Mouse (Mus musculus) frontal cortex, postnatal 36 days (tissue): ENCODE results near the gene Ncaph2.

Experiments used
- DNase-seq, 2 experiments: peaks; one replicate each; pipeline ENCODE4 v3.0.0; 2022; ENCODE audit warnings: low spot score in 2 of 2

The Ncaph2 gene

DNA sequence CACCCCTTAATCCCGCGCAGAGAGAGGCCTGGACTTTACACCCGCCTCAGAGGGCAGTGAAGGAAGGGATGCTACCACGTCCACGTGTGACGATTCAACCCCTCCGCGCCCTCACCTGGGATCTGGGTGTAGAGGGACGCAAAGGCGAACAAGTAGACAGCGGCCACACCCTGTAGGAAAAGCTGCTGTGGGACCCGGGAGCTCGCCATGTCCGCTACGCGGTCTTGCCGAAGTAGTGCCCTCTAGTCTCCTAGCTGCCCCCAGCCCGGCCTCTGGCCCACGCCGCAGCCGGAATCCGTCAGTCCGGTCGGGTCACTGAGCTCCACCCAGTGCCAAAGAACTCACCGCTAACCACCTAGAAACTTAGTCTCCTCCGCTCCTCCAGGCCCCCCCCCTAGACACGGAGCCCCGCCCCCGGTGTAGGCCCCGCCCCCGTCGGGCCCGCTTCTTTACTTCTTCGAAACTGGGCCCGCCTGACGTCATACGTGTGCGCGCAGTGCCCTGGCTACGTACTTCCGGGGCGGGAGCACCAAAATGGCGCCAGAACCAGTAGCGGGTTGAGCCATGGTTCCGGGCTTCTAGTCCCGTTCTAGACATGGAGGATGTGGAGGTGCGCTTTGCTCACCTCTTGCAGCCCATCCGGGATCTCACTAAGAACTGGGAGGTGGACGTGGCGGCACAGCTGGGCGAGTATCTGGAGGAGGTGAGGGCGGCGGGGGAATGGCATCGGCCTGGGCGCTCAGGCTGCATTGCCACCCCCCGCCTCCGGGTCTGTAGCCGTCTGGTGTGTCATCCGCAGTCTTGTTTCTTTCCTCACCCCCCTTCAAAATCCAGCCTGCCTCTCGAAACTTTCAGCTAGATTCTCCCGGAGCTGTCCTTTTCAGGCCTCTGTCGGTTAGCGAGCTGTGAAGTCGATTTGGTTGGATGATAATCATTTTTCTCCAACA lies at the start of gene Ncaph2, which contains the start of gene Lmf2:
Gene Ncaph2, plus strand, starts transcription at position 479 of the 947 bp plus-strand sequence.
Gene Lmf2, minus strand, starts transcription at position 419 of the 947 bp plus-strand sequence.
- DNase-seq = peak; percentile 94 to 96

DNA sequence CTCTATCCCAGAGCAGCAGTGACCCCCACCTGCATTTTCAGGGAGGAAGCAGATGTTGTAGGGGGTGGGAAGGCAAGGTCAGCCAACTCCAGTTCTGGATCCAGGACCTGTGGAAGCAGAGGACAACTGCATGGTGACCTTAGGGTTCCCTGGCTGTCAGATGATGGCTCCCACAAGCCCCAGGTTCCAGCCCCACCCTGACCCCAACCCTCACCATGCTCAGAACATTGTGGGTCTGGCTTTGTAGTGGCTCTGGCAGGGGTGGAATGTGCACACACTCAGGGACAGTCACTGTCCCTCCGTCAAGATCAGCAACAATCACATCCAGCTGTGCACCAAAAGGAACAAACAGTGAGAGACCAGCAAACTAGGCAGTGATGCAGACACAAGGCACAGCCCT lies 49.6 kb upstream of the Ncaph2 start:
- DNase-seq = no peak

DNA sequence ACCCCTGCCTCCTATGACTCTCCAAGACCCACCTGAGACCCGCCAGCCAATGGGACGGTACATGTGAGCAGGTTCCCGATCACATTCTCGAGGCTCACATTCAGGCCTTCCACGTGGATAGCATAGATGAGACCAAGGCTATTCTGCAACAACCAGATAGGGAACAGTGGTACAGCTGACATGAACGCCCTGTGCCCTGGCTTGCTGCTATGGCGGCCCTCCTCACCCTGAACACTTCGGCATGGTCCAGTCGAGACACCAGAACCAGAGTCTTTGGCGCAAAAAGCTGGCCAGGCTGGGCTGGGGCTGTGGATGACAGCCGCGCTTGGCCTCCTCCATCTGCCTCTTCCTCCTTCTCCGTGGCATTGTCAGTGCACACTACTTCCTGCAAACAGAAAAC lies 48.1 kb upstream of the Ncaph2 start:
- no peak for DNase-seq

DNA sequence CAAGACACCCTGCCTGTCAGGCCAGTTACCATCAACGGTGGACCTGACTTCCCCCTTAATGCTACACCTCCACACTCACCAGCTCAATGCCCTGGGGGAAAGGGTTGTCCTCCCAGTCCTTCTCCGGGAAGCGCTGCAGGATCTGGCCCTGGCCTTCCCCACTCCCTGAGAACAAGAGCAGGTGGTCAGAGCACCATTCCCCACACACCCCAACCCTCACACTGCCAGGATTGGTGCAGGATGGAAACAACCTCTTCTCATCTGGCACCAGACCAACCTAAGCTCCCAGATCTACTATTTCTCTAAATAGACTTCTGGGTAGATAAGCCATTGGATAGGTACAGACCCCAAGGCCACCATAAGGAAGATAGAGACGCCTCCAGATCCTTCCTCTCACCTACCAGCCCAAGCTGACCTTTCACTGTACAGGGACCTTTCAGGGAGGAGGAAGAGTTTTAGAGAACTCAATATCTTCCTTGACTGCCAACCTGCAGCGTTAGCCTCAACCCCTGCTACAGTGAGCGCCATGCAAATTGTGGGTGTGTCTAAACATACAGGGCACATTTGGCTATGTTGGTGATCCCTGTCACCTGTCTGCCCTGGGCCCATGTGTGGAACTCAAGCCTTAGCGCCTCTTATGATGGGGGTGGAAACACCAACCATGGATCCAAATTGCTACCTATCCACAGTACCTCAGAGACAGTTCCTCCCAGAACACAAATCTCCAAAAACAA lies 46.9 kb upstream of the Ncaph2 start:
- DNase-seq = no peak

DNA sequence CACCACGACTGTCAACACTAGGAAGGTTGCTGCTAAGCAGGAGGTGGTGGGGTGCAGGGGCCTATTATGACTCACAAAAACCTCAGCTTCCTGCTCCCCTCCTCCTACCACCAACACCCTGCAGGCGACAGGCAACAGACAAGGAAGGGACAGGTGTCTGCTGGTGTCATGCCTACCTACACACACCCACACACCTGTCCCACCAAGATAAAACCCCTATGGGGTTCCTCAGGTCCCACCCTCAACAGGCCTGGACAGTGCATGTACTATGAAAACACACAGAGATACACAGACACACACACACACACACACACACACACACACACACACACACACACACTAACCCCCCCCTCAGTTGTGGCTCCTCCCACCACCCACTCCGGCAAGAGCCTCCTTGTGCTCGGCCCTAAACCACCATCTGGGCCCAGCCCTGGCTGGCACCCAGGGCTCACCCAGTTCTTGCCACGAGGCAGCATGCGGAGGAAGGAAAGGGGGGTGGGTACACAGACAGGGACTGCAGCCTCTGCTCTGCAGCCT lies 45.5 kb upstream of the Ncaph2 start:
- DNase-seq = peak; percentile 70 to 71

DNA sequence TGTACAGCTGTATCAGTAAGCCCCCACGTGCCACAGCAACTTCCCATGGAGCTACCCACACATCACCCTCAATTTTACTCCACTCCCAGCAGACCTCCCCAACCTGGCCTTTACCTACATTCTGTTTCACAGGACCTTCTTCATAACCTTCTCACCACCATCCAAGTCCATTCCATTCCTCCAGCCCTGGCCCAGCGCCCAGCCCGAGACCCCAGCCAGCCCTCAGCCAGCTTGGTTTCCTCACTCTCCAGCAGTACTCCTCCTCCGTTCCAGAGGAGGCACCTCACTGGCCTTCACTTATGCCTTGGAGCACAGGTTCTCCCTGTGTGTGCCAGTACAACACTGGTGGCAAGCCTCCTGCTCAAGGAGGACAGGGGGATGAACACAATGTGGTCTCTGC lies 42.2 kb upstream of the Ncaph2 start:
- DNase-seq = no peak

DNA sequence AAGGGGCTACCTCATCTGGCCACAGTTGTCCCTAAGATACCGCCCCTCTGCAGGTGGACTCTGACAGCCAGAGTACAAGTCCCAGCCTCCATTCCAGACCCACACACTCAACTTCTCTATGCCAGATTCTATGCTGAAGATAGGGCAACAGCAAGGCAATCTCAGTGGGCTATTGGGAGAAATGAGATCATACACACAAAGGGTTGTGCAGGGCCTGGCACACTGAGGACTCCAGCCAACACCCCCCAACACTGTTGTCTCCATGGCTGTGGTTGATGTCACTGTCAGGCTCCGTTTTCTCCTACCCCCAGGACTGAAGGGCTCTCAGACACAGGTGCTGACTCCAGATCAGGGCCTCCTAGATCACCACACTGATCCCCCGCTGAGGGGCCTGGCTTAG lies 41.4 kb upstream of the Ncaph2 start:
- peak in 1 of 2 experiments; percentile 26 for DNase-seq

DNA sequence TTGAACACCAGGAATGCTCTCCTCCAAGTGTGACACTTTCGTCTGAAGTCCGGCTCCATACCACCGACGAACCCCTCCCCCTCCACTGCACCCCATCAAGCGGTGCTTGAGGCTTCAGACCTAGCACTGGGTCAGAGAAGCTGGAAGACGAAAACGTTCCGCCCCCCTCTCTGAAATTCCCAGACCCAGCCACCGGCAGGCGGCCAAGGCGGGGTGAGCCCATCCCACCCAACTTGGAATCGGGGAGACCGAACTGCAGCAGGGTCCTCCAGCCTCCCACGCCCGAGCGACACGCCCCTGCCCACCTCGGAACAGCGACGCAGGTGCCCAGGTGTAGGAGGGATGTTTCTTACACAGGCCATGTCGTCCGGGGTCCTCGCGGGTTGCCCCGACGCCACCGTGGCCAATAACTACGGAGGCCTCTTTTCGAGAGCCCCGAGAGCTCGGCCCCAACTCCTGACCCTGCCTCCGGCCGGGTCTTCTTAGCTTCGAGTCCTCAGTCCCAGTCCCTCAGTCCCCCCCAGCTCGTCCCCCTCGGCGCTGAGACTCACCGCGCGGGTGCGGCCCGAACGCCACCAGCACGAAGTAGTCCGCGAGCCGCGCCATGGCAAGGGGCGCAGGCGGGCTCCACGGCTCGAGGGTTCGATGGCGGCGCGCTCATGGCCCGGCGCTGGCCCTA lies 40.9 kb upstream of the Ncaph2 start:
- DNase-seq = no peak

DNA sequence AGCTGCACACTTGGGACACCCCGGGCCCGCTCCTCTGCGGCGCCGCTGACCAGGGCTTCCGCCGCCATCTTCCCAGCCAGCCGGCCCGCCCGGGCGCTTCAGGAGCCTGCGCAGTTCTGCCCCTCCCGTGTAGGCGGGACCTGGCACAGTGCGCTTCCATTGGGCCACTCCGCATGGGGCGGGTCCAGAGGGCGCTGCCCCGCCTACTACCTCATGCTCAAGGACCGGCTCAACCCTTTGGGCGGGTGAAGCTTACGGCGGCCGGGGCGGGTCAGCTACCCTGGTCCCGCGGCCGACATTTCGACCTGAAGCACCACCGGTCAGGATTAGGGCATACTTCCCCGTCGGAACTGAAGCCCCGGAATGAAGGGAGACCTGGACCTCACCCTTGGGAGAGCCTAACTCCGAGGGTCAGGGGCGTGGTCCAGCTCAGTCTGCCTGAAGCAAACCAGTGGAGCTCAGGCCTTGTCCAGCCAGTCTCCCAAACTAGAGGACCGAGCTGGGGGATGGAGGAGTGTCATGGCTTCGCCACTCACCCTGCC lies 40.3 kb upstream of the Ncaph2 start, which contains the start of gene Sbf1:
Gene Sbf1, minus strand, starts transcription at position 122 of the 542 bp plus-strand sequence.
- DNase-seq = peak; percentile 94 to 98

DNA sequence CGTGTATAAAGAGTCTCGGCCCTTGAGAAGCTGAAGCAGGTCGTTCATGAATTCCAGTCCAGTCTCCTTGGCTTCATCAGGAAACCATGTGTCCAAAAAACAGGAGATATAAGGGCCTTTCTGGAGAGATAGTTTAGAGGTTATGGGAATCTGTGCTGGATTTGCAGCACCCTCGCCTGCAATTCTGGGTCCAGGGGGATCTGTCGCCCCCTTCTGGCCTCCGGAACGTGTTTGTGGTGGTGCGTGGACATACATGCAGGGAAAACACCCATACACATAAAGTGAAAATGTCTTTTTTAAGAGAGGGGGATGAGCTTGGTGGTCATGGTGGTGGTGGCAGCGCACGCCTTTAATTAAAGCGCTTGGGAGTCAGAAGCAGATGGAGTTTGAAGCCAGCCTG lies 39.4 kb upstream of the Ncaph2 start:
- no peak for DNase-seq

DNA sequence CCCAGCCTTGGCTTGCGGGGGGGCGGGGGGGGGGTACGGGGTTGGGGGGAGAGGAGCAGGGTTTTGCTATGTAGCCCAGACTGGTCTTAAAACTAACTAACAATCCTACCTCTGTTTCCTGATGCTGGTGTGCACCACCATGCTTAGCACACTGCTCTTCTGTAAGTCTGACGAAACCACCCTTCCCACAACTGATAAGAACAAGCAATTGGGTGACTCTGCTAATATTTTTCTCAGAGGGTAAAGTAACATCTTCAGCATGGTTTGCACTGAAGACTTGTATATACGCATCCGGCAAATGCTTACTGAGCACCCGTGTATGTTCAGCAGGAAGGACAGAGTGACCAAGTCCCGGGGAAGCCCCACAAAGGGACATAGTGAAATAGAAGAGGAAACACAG lies 34.3 kb upstream of the Ncaph2 start:
- DNase-seq = no peak

DNA sequence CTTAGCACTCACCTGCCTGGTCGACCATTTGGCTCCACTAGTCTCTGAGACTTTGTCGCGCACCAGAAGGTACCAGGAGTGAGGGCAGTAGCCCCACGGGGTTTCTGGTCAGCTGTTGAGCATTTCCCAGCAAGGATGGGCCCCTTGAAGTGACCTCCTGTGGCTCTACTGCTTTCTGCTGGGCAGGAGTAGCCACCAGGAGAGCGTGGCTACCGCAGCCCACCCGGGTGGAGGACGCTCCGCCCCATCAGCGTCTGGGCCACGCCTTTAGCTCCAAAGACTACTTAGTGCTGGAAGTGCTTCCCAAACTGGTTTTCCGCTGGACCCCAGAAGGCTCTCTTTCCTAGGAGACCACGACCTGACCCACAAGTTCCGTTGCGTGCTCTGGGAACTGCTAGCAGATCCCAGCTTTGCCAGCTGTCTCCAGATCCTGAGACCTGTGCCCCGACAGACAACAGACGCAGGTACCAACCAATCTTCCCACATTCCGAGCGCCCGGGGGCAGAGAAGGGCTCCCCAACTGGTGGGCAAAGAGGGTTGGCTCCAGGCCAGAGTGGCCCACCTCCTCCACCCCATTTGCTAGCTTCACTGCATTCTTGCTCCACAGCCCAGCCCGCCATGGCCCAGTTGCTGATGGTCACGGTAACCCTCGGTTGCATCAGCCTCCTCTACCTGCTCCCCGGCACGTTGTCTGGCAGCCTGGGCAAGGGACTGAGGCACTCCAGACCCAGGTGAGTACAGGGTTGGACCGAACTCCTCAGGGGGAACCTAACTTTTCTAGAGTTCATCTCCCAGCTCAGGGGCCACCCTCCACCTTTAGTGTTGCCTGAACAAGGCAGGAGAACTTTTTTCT lies 32.6 kb upstream of the Ncaph2 start, which contains the start of gene Adm2:
Gene Adm2, plus strand, starts transcription at position 51 of the 853 bp plus-strand sequence.
- no peak for DNase-seq

DNA sequence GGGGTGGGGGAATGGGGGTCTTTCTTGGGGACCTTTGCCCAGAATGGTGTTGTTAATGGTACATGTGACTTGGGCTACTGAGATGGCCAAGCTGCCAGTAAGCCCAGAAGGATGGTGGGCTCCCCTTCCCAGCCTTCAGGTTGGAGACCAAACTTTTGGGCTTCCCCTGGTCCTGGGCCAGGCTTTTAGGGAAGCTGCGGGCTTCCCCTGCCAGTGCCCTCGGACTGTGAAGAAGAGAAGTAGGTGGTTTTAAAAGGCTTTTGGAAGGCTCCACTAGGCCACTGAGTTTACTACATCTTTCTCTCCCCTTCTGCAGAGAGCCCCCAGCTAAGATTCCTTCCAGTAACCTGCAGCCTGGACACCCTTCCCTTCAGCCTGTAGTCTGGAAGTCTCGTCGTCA lies 31.9 kb upstream of the Ncaph2 start:
- no peak for DNase-seq

DNA sequence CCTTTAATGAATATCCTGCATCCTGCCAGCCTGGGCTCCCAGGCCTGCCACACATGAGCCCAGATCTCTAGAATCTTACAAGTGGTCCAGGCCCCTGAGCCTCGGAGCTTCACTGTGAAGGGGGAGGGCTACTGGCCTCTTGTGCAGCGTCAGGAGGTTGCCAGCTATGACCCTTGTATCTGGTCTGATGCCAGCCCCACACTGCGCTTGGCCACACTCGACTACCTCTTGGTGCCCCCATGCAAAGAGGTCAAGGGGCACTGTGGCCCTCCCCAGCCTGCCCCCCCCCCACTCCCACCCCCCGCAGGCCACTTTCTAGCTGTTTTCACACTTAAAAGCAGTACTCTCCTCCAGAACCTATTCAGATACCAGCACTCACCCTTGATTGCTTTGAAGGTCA lies 29.1 kb upstream of the Ncaph2 start:
- DNase-seq = no peak

DNA sequence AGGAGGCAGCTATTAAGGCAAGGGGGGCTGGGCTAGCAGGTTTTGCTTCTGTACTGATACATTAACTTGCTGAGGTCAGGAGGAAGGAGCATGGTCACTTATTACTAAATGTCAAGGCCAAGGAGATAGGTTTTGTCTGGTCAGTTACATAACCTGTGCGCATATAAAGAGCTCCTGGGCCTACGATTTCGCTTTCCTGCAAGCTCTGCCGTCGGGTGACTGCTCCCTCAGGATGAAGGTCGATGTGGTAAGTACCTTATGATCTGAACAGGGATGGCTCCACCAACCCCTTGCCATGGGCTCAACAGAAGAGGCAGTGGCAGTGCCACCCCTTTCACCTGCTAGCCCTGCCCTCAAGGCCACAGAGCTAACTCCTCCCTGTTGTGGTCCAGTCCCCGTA lies 21.2 kb upstream of the Ncaph2 start, which contains the start of gene Miox:
Gene Miox, plus strand, starts transcription at position 128 of the 400 bp plus-strand sequence.
- DNase-seq = no peak

DNA sequence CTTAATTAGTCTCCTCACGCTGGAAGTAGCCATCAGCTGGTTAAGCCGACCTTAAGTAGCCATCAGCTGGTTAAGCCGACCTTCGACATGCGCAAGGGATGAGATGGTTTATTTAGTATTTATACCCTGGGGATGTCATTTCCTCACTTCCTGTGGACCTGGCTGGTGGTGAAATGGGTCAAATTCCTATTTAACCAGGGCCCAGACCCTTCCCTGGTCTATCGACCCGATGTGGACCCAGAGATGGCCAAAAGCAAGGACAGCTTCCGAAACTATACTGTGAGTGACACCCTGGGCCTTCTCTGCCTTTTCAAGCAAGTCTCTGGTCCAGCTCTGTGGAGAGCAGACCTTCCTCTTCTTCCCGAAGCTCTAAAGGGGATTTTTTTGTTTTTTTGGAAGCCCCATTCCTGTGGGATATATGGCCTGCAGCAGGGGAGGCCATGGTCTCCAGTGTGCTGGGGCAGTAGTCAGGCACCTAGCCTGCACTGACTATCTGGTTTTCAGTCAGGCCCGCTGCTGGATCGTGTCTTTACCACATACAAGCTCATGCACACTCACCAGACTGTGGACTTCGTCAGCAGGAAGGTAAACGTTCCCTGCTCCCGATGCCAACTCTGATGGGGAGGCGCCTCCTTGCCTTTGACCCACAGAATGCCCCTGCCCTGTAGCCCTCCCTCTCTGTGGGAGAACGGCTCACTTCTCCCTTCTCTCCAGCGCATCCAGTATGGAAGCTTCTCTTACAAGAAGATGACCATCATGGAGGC lies 20.6 kb upstream of the Ncaph2 start:
- no peak for DNase-seq

DNA sequence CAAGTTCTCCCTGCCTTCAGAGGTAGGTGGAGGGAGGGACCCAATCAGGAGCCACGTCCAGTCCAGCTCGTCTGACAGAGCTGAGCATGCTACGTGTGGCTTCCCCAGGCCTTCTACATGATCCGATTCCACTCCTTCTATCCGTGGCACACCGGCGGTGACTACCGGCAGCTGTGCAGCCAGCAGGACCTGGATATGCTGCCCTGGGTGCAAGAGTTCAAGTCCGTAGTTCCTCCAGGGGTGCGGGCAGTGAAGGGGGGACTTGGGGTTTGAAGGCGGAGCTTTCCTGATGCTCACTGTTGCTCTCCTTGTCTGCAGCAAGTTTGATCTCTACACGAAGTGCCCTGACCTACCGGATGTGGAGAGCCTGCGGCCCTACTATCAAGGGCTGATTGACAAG lies 19.1 kb upstream of the Ncaph2 start:
- no peak for DNase-seq

DNA sequence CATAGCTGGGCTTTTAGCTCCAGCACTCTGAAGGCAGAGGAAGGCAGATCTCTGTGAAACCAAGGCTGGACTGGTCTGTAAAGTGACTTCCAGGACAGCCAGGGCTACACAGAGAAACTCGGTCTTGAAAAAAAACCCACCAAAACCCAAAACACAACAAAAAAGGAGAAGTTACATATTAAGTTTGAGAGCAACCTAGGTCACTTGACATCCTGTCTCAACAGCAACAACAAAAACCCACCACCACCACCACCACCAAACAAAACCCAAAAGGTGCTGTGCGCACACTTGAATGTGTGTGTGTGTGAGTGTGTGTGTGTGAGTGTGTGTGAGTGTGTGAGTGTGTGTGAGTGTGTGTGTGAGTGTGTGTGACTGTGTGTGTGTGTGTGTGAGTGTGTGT lies 15.8 kb upstream of the Ncaph2 start:
- no peak for DNase-seq

DNA sequence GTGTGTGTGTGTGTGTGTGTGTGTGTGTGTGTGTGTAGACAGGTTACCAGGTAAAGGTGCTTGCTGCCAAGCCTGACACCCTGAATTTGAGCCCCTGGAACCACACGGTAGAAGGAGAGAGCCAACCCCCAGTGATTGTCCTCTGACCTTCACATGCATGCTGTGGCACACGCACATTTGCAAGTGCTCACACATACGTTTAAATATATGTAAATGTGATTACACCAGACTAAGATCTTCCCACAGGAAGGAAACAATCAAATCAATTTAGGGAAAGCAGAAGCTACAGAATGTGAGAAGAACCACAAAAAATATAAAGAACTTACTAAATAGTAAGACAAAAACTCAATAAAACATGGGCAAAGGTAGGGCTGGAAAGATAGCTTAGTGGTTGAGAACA lies 15.4 kb upstream of the Ncaph2 start:
- DNase-seq = no peak

DNA sequence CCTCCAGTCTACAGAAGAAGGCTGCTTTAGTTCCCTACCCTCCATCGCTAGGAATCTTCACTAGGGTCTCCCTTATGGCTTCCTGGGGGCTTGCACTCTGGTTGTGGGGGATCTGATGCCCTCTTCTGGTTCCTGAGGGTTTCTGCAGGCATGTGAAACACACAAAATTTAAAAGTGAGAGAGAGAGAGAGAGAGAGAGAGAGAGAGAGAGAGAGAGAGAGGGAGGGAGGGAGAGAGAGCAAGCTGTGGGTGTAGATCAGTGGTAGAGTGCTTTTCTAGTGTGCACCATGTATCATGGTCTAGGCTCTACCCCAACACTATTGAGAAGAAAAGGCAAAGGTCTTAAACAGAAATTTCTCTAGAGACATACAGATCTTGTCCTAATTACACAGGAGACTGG lies 13.8 kb upstream of the Ncaph2 start:
- no peak for DNase-seq
